10 mouse cellular contexts compared by ENCODE assay signal in the genomic region with DNA sequence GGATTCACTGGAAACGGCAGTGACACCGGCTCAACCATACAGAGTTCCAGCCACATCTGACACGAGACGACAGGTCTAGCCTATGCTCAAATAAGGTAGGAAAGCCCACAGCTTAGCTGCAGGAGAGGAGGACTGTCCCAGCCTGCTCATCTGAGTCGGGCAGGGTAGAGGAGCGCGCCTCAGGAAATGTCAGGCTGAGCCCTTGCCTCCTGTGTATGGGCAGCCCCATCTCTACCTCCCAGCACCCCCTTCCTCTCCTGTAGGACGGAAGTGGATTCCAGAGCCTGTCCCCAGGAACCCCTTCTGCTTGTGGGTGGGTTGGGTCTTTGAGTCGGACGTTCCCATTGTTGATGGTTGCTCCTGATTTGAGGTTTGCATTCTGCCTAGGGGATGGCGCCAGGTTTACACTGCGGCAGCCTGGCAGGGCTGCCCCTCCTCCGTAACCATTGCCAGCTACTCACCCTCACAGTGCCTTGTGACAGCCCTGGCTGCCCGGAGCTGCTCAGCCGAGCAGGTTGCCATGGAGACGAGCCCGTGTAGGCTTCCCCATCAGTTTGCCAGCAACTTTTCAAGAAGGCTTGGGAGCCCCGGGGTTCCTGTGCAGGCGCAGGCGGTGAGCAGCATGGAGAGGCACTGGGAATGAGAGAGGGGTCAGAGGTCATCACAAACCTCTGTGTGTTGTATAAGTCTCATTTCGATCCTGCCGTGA. TPM values are rescaled to one million over a fixed set of nuclear protein-coding genes. Genes with fewer than 3 reads are reported as not detected.
DNase-seq lines count a peak whose midpoint lies in the region; ATAC-seq lines count a peak whose summit lies in the region.
"Had no signal": no experiment of that assay in that cellular context is flagged by ENCODE, and none has a peak within 500 bp of the region (broad histone marks: within the 10 kb centered on the region; RNA-seq: fewer than 3 reads in every experiment).

No protein-coding gene starts in this region.

- peak; percentile 87 for DNase-seq in embryo, embryonic 10 days (ENCODE audit: low spot score)
- peak; percentile 84 for DNase-seq in hindbrain, embryonic 11.5 days (ENCODE audit: low spot score)
- peak; percentile 69 to 78 for DNase-seq in layer of hippocampus, postnatal 36 days
- peak; percentile 70 for DNase-seq in neural tube, embryonic 10.5 days (ENCODE audit: extremely low spot score, low spot score)
- no peak for DNase-seq in gastrocnemius, adult 8-10 months (ENCODE audit: low spot score in 2 of 2)

- no peak overlapping the region for H3K9ac ChIP-seq in heart, embryonic 14.5 days (ENCODE audit: low read length)
- H3K9ac ChIP-seq in heart, embryonic 12.5 days = no peak overlapping the region
- H3K9ac ChIP-seq in hindbrain, embryonic 11.5 days (ENCODE audit: low read depth, low read length) = 0 out of 2 replicates have a peak overlapping the region, but pooled peaks have one; percentile 19
- H3K9ac ChIP-seq: heart, embryonic 15.5 days had no signal

- H3K4me3 ChIP-seq in heart, embryonic 14.5 days (ENCODE audit: control insufficient read depth in 1 of 2, insufficient read depth in 1 of 2, low read depth in 1 of 2, low read length in 2 of 2) = no peak overlapping the region
- no peak overlapping the region for H3K4me3 ChIP-seq in heart, embryonic 12.5 days
- H3K4me3 ChIP-seq in hindbrain, embryonic 11.5 days (ENCODE audit: low read depth, low read length) = no peak overlapping the region
- H3K4me3 ChIP-seq: heart, embryonic 15.5 days had no signal

- no peaks in the 10 kb centered on the region for H3K9me3 ChIP-seq in heart, embryonic 14.5 days (ENCODE audit: control insufficient read depth, low read length)
- peaks cover 3% of the 10 kb centered on the region; the same call in 1 of the 2 replicates for H3K9me3 ChIP-seq in heart, embryonic 12.5 days (replicated peaks)
- H3K9me3 ChIP-seq in hindbrain, embryonic 11.5 days (ENCODE audit: control insufficient read depth, low read length) = no peaks in the 10 kb centered on the region
- H3K9me3 ChIP-seq: heart, embryonic 15.5 days had no signal

- H3K4me1 ChIP-seq in heart, embryonic 14.5 days (ENCODE audit: control insufficient read depth in 2 of 2, insufficient read depth in 2 of 2, low read length in 2 of 2) = no peaks in the 10 kb centered on the region; a peak in 1 of 4 replicates
- H3K4me1 ChIP-seq in heart, embryonic 12.5 days (replicated peaks) = peaks cover 18% of the 10 kb centered on the region
- peaks cover 20% of the 10 kb centered on the region for H3K4me1 ChIP-seq in hindbrain, embryonic 11.5 days (replicated peaks; ENCODE audit: control insufficient read depth, insufficient read depth, low read length)

- no peak overlapping the region for H3K27ac ChIP-seq in heart, embryonic 14.5 days (replicated peaks in 1 of 2; ENCODE audit: control insufficient read depth in 1 of 2, insufficient read depth in 1 of 2, low read depth in 2 of 2, low read length in 2 of 2)
- H3K27ac ChIP-seq in heart, embryonic 12.5 days (ENCODE audit: poor library complexity, severe bottlenecking) = no peak overlapping the region
- H3K27ac ChIP-seq in hindbrain, embryonic 11.5 days (ENCODE audit: low read depth, low read length) = peak overlapping the region; percentile 68; the same call in 1 of the 2 replicates
- H3K27ac ChIP-seq: heart, embryonic 15.5 days had no signal

- peaks cover 60% of the 10 kb centered on the region for H3K27me3 ChIP-seq in heart, embryonic 14.5 days (ENCODE audit: control insufficient read depth, insufficient read depth, low read length)
- peaks cover 67% of the 10 kb centered on the region for H3K27me3 ChIP-seq in heart, embryonic 12.5 days (replicated peaks)
- H3K27me3 ChIP-seq in hindbrain, embryonic 11.5 days (ENCODE audit: control insufficient read depth, insufficient read depth, low read length) = no peaks in the 10 kb centered on the region

- H3K4me2 ChIP-seq in heart, embryonic 14.5 days (ENCODE audit: low read length) = no peak overlapping the region
- H3K4me2 ChIP-seq in heart, embryonic 12.5 days = no peak overlapping the region
- H3K4me2 ChIP-seq in hindbrain, embryonic 11.5 days (replicated peaks; ENCODE audit: low read depth, low read length) = peak overlapping the region; percentile 19; the same call in 1 of the 2 replicates
- H3K4me2 ChIP-seq: heart, embryonic 15.5 days had no signal

- no peaks in the 10 kb centered on the region for H3K36me3 ChIP-seq in heart, embryonic 14.5 days (ENCODE audit: control insufficient read depth, insufficient read depth, low read length)
- no peaks in the 10 kb centered on the region for H3K36me3 ChIP-seq in heart, embryonic 12.5 days
- H3K36me3 ChIP-seq in hindbrain, embryonic 11.5 days (ENCODE audit: control insufficient read depth, insufficient read depth, low read length) = no peaks in the 10 kb centered on the region
- H3K36me3 ChIP-seq: heart, embryonic 15.5 days had no signal

- WGBS in heart, embryonic 14.5 days = 32% methylated on average over 22 of the region's 22 CpGs
- 32% methylated on average over 22 of the region's 22 CpGs for WGBS in heart, embryonic 12.5 days
- 21% methylated on average over 22 of the region's 22 CpGs for WGBS in hindbrain, embryonic 11.5 days

- ATAC-seq in heart, embryonic 14.5 days (ENCODE audit: insufficient number of reproducible peaks, insufficient read depth, low FRiP score, low read depth) = 0 out of 2 replicates have a peak, but pooled peaks have one; percentile 22
- no peak for ATAC-seq in heart, embryonic 12.5 days (ENCODE audit: insufficient number of reproducible peaks, low FRiP score)
- peak; percentile 81 for ATAC-seq in hindbrain, embryonic 11.5 days (ENCODE audit: low FRiP score)
- no peak for ATAC-seq in monocyte, adult 5-6 weeks (replicated peaks; ENCODE audit: insufficient number of reproducible peaks, low FRiP score, low TSS enrichment, poor library complexity, severe bottlenecking)

RNA-seq across cellular contexts. Expression of a gene that starts 47.6 kb away (rescaled TPM):
- 0.08 TPM in 1 of 2 replicates, not detected in the other for polyA plus RNA-seq in heart, embryonic 14.5 days (2014; fragmentation: Nextera tagmentation; extraction: Ambion mirVana)
- polyA plus RNA-seq in heart, embryonic 12.5 days (2016; fragmentation: Nextera tagmentation; extraction: Ambion mirVana) = not detected in 2 replicates
- polyA plus RNA-seq in hindbrain, embryonic 11.5 days (2014; fragmentation: Nextera tagmentation; extraction: Ambion mirVana) = not detected in 2 replicates
- under 1 TPM in 1 of 2 experiments, not detected in 1; 0.15 TPM for total RNA-seq in layer of hippocampus, postnatal 36 days (2021)
- total RNA-seq in monocyte, adult 5-6 weeks (2017) = not detected in 3 replicates
- not detected for total RNA-seq in gastrocnemius, adult 8-10 months (2022)
- polyA plus RNA-seq: heart, embryonic 15.5 days; spleen, adult 2 months had no signal

Comparison
In these comparisons a context has a peak if more than half of its experiments do, and no peak if none do; other contexts are left out.
1. ATAC-seq: peak in heart, embryonic 14.5 days (single experiment) and hindbrain, embryonic 11.5 days (single experiment); none in heart, embryonic 12.5 days (single experiment) and monocyte, adult 5-6 weeks (single experiment).
2. DNase-seq: peak in embryo, embryonic 10 days (single experiment), hindbrain, embryonic 11.5 days (single experiment), layer of hippocampus, postnatal 36 days (2 of 2) and neural tube, embryonic 10.5 days (single experiment); none in gastrocnemius, adult 8-10 months (0 of 2).